Mouse (Mus musculus): ENCODE data around the gene Klhdc2.
A peak's percentile ranks its signal among the peaks of the same experiment; 100 is the strongest.

Klhdc2 gene

DNA sequence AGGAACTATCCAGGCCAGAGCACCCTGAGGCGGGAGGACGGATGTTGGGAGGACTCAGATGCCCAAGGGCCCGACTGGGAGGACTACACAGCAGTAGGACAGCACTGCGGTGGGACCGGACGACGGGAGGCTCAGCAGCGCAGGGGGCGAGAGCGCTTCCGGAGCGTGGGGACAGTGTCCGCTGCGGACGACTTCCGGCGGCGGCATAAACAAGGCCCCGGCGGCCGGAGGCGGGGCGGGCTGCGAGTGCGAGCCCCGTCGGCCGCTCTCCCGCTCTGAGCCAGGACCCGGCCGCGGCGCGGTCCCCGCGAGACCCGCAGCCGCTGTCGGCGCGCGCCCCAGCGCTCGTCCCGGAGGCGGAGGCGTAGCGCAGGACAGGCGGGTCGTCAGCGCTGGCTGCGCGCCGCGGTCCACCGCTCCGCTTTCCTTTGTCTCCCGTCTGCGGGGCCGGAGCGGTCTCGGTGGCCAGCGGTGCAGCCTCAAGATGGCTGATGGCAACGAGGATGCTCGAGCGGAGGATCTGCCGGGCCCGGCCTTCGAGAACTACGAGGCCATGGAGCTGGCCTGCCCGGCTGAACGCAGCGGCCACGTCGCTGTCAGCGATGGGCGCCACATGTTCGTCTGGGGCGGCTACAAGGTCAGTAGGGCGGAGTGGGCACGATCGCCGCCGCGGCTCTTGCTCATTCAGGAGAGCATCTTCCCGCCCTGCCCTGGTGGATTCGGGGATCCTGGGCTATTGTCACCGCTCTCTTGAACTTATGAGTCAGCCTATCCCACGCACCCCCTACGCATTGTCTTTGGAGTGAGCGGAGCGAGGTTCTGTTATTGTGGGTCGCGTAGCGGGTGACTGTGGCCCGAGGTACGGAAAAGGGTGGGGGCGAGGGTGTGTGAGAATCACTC lies at the start of gene Klhdc2:
Klhdc2 (plus strand) TSS at position 171 of the 900 bp plus-strand sequence.
- peak; percentile 91 to 94 for DNase-seq

DNA sequence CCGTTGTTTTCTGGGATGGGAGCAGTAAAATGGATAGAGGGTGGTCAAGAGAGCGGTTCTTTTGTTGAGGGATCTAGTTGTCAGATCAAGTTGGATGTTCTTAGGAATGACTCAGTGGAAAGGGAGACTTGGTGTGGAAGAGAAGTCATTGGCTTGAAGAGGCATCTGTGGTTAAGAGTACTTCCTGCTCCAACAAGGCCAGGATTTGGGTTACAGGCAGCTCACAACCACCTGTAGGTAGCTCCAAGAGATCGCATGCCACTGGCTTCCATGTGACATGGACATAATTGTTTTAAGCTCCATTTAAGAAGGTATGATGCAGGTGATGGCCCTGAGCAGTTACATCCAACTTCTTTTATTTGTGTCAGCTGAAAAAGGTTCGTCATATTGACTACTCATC lies 46.7 kb upstream of the Klhdc2 start:
- no peak for DNase-seq

DNA sequence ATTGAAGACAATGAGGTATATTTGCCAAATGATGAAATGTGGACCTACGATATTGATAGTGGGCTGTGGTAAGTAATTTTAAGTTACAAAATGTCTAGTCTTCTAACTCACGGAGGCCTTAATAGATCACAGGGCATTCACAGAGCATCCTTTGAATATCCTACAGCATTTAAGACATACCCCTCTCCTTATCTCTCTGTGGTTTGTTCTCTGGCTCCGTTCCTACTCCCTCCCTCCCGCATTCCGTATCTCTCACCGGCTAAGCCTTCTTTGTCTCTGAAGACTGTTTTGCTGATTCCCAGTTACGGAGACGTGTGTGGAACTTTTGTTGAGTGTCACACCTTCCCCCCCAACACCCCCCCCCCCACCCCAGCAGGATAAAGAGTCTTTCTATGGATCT lies 45.7 kb upstream of the Klhdc2 start:
- no peak for DNase-seq

DNA sequence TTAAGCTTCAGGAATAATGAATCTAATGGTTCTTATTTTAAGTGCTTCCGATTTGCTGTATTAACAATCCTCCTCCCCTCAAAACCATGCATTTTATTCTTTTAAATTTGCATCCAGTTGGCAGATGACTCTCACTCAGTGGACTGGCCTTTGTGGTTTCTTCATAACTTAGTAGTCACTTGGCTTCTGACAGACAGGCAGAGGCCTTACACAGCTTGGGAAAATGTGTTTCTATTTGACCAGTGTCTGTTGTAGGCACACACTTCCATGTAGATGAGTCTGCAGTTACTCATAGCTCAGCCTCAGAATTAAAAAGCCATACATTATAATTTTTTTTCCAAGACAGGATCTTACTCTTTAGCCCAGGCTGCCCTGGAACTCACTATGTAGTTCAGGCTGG lies 42.7 kb upstream of the Klhdc2 start:
- no peak for DNase-seq

DNA sequence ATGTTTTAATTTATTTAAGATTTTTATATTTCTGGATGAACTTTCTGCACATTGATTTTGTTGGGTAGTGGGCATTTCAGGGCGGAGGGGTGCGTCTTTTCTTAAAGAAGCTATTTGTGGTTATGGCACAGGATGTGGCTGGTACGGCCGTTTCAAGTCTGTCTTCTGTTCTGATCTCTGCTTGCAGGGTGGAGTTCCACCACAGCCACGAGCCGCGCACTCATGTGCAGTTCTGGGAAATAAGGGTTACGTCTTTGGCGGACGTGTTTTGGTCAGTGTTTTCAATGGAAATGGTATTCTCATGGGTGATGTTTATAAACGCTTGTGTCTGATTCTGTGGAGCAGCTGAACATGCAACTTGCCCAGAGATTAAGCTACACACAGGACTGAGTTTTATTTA lies 38.6 kb upstream of the Klhdc2 start:
- DNase-seq: no peak

DNA sequence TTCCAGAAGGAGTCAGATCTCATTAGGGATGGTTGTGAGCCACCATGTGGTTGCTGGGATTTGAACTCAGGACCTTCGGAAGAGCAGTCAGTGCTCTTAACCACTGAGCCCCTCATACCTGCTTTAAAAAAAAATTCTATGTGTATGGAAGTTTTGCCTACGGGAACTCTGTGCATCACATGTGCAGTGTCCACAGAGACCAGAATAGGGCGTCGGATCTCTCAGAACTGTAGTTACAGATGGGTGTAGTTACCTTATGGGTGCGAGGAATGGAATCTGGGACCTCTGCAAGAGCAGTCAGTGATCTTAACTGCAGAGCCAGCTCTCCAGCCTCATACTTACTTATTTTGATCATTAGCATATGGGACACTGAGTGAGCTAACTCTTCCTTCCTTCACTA lies 34.2 kb upstream of the Klhdc2 start:
- DNase-seq: no peak

DNA sequence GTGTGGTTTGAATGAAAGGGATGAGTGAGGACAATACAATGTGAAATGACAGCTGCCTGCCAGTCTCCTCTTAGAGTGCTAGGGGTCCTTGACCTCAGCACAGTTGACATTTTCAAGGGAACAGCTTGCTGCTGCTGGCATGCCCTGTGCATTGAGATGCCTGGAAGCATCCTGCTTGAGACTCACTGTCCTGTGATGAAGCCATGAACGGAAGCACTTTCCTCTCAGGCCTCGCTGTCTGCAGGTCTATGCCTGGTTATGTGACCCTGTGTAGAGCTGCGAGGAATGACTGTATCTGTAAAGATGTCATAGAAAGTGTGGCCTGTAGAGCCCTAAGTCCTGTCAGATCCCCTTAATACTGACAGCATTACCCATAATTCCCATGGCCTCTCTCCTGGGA lies 31.4 kb upstream of the Klhdc2 start:
- no peak for DNase-seq

DNA sequence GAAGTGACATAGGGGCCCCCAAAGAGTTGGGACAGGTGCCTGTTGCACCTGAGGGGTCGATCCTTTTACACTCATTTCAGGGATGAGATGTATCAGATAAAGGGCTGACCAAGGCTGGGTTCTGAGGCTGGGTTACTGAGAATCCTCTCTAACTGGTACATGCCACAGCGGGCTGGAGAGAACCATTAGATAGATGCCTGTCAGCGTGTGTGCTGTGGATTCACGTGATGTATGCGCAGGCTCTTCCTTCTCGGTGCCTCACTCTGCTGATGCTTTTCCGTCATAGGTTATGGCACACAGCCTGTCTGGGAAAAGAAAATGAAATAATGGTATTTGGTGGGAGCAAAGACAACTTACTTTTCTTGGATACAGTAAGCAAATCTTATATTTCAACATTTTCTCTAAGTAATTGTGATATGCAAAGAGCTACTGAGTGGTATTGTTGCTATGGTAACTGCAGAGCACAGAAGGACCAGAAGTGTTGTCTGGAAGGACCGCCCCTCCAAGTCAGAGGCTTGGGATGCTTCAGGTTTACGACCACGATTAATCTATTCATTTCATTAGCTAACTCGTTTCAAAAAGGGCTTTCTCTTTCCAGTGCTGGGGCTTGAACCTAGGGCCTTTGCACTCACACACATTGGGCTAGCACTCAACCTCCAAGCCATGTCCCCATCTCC lies 28.4 kb upstream of the Klhdc2 start:
- no peak for DNase-seq

DNA sequence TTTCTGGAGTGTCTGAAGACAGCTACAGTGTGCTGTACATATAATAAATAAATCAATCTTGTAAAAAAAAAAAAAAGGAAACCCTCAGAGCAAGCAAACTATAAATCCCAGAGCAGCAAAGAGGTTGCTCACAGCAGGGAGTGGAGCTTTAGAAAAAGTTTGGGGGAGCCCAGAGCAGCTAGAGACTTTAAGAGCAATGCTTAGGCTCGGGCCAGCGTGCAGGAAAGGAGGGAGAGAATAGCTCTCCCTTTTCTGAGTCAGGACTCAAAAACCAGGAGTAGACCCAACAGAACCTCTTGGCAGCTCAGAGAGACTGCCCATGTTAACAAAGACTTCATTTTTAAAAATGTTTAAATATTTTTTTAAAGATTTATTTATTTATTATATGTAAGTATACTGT lies 27.5 kb upstream of the Klhdc2 start:
- no peak for DNase-seq

DNA sequence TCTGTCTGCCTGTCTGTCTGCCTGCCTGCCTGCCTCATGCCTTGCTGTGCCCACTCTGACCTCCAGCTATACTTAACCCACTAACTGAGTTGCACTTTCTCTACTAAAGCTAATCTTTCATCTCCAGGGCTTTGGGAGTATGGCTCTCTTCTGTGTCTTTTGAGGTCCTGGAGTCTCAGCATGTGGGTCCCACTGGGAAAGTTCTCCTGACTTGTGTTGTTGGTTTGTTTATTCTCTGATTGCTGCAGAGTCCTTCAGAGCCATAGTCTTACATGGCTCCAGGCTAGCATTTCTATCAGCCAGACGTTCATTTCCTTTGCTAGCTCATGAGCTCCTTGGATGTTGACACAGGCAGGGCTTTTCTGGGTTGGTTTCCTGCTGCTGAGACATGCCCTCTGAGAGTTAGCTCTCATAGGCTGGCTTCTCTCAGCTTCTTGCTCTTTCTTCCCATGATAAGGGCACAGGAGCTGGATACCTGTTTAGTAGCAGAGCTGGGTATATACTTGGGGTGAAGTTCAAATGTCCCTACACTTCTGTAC lies 16.5 kb upstream of the Klhdc2 start:
- DNase-seq: no peak

DNA sequence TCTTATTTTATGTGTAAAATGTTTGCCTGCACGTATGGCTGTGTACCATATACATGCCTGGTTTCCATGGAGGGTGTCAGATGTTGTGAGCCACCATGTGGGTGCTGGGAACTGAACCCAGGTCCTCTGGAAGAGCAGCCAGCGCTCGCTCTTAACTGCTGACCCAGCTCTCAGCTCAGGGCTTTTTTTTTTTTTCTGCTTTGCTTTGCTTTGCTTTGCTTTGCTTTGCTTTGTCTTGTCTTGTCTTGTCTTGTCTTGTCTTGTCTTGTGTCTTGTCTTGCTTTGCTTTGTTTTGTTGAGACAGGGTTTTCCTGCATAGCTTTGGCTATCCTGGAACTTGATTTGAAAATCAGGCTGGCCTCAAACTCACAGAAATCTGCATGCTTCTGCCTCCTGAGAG lies 15.6 kb upstream of the Klhdc2 start:
- DNase-seq: no peak

DNA sequence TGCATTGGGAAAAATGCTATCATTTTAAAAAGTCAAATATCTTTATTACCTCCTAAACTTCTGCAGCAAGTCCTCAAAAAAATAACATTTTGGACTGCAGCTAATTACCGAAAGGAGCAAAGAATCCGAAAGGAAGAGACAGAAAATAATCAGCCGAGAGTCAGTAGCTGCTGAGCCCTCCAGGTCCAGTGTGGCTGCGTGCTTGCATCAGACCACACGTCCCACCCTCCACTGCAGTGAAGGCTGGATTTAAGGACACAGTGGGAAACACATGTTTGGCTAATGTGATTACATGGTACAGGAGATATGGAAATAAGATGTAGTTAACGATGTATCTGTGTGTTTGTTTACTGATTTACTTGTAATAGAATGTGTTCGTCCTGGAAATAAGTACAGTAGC lies 13.3 kb upstream of the Klhdc2 start:
- no peak for DNase-seq

DNA sequence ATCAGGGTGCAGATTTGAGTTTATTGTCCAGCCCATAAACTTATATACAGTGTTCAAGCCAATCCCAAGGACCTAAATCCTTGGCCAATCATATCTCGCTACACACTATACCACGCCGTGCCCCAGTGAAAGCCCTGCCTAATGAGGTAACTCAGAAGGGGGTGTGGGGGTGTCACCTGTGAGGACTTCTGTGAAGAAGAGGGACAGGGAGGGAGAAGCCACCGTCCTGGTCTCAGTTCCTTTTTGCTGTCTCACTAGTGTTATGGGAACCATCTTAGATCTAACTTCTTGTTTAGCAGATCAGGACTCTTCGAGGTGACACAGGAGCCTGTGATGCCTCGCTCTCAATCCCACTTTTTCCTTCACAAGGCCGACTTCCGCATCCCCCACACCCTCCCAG lies 8.9 kb upstream of the Klhdc2 start:
- no peak for DNase-seq

DNA sequence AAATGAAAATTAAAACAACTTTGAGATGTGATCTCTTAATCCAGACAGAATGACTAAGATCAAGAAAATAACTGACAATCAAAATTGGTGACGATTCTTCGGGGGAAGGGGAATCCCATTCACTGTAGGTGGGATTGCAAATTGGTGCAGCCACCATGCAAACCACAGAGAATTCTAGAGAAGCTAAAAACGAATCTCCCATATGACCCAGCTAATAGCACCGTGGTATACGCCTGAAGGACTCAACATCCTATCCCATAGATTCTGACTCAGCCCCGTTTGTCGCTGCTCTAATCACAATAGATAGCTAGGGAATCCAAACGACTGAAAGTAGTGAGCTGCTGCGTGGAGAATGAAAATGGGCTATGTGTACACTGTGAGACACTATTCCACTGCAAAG lies 7.8 kb upstream of the Klhdc2 start:
- DNase-seq: no peak

DNA sequence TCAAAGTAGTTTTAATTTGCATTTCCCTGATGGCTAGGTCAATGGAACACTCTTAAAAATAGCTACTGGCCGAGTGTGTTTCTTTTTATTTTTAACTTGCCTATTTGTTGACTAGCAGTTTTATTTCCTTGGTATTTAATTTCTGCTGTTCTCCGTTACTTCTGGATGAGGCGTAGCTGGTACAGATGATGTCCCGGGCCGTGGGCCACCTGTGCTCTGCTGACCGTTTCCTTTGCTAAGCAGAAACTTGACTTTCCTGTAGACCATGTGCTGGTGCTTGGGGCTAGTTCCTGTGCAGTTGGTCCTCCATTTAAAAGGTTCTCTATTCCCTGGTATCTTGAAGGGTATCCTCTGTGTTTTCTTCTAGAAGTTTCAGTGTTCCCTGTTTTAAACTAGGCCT lies 4.1 kb upstream of the Klhdc2 start:
- no peak for DNase-seq

DNA sequence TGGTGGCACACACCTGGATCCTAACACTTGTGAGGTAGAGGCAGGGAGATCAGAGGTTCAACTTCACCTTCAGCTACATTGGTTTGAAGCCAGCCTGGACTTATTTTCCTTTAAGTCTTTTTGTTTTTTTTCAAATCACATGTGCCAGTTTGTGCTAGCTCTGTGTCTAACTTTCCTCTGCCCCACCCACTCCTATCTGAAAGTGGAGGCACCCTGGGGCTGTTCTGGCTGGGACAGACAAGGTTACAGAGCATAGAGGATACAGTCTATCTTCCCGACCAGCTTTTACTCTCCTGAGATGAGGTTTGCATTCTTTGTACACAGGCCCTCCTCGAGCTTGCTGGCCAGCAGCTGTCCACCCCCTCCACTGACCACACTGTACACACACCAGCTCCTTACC lies 2.7 kb upstream of the Klhdc2 start:
- no peak for DNase-seq

DNA sequence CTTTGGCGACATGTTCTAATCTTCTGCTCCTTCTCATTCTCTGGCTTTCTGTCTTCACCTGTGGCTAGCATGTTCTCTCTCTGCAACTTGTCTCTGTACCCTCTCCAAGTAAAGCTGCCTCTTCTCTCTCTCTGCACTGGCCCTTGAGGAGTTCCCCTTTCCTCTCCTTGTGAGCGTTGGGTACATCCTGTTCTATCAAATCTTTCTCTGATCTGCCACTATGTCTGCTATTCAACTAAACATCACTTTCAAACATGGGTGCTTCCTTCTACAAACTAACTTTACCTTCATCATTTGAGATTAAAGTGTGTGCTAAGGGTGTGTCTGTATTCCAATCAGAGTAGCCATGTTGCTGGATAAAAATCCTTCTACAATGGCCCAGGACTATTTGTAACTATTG lies 1.5 kb upstream of the Klhdc2 start:
- no peak for DNase-seq

DNA sequence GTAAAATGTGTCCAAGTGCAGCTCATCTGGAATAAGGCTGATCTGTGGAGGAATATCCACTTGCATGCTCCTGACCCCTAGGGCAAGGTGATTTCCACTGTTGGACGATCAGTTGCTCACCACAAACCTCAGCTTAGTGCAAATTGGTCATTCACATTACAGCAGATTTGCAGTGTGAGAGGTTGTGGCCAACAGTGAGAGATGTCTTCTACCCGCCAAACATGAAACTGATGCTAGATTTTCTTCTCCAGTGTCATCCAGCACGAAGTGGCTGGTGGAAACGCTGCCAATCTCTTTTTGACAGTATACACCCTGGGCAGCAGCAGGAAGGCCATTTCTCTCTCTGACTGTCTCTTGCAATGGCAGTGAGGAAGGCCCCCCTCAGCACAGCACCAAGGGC lies 830 bp upstream of the Klhdc2 start:
- DNase-seq: peak; percentile 42 to 47

DNA sequence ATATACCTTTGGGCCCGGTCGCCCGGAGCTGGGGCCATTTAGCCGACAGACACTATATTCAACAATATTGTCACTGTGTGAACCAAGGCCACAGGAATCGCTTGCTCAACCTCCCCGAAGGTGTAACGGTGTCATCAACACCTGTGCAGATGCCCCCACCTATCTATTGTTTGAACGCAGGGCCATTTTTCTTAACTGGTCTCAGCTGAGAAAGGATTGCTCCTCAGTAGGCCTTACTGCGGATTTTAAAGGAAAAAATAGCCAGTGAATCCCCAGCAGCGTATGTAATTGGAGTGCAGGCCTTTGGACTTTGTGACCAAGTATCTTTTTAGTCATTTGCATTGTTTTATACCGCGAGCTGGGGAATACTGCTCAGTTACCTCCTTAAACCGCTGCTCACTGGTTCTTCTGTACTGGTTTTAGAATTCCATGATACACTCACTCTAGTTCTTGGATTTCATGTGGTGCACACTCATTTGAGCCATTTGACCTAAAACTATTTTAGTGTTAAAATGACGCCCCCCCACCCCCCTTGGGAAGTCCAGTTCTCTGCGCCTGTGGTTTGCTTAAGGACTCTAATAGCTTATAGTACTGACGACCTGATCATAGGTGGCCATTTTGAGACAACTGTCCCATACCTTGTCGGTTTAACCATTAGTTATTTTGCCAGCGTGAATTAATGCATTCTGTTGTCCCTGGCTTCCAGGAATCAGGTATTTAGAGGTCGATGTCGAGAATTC lies 1.1 kb downstream of the Klhdc2 start:
- DNase-seq: no peak

DNA sequence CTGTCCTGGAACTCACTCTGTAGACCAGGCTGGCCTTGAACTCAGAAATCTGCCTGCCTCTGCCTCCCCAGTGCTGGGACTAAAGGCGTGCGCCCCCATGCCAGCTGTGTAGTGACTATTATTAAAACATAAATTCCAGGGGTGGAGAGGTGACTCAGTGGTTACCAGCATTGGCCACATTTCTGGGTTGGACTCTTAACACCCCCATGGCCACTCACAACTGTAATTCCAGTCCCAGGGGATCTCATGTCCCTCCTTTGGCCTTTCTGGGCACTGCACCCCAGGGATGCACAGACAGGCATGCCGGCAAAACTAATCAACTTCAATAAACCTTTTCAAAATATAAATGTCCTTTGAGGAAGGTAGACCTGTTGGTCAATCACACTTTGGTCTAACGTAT lies 1.8 kb downstream of the Klhdc2 start:
- no peak for DNase-seq

DNA sequence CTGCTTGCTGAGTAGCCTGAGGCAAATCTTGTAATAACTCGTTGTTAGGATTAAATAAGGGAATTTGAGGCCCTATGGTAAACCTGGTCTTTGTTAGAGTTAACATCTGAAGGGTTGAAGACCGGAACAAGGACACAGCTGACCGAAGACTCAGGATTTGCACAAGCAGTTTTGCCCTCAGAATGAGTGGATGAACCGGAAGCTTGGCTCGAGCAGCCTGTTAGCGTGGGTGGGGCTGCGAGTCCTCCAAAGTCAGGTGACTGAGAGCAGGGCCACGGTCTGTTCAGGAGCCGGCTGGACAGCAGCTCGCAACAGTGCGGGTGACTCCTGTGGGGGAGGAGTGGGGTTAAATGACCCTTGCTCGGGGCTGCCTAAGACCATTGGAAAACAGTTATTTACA lies 2.8 kb downstream of the Klhdc2 start:
- DNase-seq: peak; percentile 26 to 57

DNA sequence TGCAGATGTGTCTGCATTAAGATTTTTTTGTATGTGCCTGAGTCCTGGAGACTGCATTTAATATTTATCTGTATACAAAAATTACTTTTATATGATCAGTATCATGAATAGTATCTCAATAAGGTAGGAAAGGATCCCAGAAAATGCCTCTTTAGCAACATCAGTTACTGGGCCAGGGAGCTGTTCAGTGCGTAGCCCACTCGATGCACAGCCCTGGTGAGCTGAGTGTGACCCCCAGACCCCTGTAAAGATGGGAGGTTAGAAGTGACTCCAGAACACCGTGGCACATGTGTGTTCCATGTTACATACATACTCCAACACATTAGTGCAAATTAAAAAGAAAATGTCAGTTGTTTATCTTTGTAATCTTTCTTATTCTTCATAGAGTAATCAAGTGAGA lies 3.4 kb downstream of the Klhdc2 start:
- DNase-seq: no peak

DNA sequence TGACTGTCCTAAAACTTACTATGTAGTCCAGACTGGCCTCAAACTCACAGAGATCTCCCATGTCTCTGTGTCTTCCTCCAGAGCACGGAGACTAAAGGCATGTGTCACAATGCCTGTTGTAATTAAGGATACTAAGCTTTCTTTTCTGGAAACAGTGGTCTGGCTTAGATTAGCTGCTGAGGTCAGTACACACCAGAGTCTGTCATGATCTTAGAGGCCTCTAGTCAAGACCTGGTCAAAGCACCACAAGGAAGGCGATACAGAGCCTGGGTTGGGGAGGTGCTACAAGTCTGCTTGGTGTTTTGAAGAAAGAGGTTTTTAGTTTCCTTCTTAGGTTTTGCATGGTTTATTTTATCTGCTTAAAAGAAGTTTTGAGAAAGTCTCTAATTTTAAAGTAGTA lies 3.9 kb downstream of the Klhdc2 start:
- no peak for DNase-seq

DNA sequence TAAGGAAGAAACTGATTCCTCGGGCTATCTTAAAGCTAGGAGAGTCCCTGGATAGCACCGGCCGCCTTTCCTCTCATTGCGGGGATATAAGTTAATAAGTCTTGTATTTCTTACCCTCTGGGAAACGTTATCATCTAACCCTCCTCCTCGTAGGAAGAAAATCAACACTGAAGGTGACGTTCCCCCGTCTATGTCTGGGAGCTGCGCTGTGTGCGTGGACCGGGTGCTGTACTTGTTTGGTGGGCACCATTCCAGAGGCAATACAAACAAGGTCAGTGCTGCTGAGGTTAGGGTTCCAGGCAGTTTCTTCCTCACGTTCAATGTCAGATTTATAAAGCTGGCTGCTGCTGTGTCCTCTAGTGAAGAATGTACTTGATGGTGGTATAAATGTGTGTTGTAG lies 5.7 kb downstream of the Klhdc2 start:
- DNase-seq: no peak

Data from cerebellum, postnatal 25 days (tissue).